Mouse (Mus musculus) spleen, postnatal 10 days (tissue): ENCODE measurements around the gene Prdm16.

Experiments used
- DNase-seq, 2 experiments: peaks; one replicate each; pipeline ENCODE4 v3.0.0; 2021 to 2022; ENCODE audit warnings: low spot score in 2 of 2

Gene Prdm16

GRCm38 (mm10) chr4:154419766-154420165 lies 216.9 kb downstream of the Prdm16 start:
- no peak for DNase-seq

GRCm38 (mm10) chr4:154418993-154419392 lies 217.7 kb downstream of the Prdm16 start:
- DNase-seq = peak in 1 of 2 experiments; percentile 31

DNA sequence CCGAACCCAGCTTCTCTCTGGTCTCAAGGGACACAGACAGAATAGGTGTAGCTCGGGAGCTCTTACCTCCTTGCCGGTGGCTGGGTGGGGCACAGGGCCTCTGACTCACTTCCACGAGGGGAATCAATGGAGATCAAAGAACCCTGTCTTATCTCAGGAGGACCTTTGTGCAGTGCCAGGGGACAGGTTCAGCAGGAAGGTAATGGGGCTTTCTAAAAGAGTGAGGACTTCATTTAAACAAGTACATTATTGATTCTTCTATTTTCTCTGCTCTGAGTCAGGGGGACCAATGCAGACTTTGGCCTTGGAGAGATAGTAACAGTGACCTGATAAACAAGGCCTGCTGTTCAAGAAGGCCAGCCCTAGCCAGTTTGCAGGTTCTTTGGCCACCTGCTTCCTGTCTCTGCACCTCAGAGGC lies 218.3 kb downstream of the Prdm16 start:
- no peak for DNase-seq

GRCm38 (mm10) chr4:154416728-154417127 lies 219.9 kb downstream of the Prdm16 start:
- no peak for DNase-seq

DNA sequence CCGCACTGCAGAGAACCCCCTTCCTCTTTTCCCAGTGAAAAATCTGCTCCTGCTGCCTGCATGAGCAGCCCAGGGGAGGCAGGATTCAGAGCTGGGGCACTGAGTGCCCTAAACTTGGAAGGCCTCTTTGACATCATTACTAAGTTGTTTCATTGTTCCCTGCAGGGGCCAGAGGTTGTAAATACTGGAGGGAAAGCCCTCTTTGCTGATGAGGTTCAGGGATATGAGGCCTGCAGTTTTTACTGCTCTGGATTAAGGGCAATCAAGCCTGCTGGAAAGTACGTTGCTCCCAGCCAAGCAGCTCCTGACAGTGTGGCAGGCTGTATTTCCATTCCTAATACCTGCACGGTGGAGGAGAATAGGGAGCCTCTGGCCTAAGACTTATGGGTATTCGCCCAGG lies 221.8 kb downstream of the Prdm16 start:
- DNase-seq = no peak

- no peak for DNase-seq
These were observed 226.1 kb downstream of the Prdm16 start for GRCm38 (mm10) chr4:154410559-154410958.

DNA sequence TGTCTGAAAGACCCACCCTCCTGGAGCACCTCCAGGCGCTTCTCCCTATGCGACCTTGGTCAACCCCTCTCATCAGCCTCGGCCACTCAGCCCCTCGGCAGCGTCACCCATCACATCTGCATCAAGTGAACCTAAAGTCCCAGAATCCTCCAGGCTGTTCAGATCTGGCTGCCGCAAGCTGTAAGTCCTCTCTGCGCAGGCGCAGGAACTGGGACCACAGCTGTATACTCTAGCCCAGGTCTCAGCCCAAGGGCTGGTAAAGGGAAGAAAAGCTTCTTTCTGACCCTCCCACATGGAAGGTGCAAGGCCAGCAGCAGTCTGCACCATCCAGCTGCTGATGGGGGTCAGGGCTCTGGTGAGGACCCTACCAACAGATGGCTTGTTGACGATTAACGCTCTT lies 226.8 kb downstream of the Prdm16 start:
- DNase-seq = no peak

GRCm38 (mm10) chr4:154409237-154409721 lies 227.4 kb downstream of the Prdm16 start:
- DNase-seq = no peak

- no peak for DNase-seq
These were observed 233.7 kb downstream of the Prdm16 start for GRCm38 (mm10) chr4:154402948-154403347.

DNA sequence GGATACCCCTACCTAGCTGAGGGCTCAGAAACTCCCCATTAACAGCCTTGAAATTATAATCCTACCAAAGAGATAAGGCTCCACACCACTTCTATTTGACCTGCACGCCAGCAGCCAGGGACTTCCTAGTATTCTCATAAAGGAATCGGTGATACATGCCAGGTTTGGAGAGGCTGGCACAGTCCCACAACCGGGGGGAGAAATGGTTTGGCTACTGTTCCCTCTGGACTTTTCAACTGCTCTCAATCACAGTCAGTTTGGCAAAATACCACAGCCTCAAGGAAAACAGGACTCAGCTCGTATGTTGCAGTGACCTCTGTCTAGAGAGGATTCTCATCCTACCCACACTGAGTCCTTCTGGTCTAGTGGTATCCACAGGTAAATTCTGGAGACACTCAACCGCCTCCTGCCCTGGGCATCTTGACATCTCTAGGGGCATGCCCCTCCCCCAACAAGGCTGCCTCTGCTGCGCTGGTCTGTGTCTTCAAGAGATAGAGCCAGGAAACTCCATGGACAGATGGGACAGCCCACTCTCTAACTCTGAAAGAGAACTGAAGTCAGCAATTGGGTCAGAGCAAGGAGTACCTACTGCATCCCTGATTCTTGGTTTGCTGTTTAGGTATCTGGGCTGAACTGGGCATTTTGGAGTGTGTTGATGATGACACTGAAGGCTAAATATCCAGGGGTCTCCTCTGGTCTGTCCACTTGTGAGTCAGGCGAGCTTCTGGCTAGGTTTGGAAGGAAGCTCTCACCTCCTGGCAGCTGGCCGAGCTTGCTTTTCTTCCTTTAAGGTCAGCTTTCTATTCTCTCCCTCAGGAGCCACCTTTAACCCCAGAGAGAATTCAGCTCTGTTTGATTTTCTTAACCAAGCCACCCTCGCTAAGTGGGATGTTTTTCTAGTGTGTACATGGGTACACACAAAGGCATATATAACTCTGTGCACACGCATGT lies 234.4 kb downstream of the Prdm16 start:
- no peak for DNase-seq

DNA sequence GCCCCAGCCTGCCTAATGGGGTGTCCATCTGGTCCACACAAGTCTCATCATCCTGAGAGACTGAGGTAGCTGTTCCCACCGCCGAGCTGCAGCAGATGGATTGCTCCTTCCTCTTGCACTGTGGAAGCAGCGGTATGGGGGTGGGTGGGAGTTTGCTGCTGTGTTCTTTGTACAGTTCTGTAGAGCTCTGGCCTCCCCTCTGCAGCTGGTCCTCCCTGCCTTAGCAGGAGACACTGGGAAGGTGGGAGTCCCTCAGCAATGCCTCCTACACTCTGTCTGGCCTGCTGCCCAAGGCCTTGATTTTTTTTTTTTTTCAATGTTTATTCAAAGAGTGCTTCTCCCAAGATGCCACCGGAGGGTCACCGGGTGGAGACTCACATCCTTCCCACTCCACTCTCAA lies 235.3 kb downstream of the Prdm16 start:
- DNase-seq = no peak

- DNase-seq = no peak
These were observed 236.2 kb downstream of the Prdm16 start for GRCm38 (mm10) chr4:154400256-154401171.

- no peak for DNase-seq
These were observed 237.0 kb downstream of the Prdm16 start for GRCm38 (mm10) chr4:154399634-154400033.

- no peak for DNase-seq
These were observed 239.9 kb downstream of the Prdm16 start for GRCm38 (mm10) chr4:154396652-154397301.

GRCm38 (mm10) chr4:154394123-154394722 lies 242.4 kb downstream of the Prdm16 start:
- DNase-seq = no peak

GRCm38 (mm10) chr4:154393196-154394122 lies 243.2 kb downstream of the Prdm16 start:
- DNase-seq = no peak

DNA sequence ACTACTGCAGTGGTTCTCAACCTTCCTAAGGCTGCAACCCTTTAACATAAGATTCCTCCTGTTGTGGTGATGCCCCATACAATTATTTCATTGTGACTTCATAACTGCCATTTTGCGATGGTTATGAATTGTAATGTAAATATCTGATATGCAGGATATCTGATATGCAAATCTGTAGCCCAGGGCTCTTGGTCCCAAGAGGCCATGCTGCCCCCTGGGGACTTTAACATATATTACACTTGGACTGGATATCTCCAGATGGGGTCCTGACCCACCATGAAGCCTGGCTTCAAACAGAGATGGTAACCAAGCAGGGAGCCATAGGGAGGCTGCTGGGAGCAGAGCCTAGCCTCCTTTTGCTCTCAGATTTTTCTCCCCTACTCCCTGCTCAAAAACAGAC lies 244.0 kb downstream of the Prdm16 start:
- DNase-seq = no peak

DNA sequence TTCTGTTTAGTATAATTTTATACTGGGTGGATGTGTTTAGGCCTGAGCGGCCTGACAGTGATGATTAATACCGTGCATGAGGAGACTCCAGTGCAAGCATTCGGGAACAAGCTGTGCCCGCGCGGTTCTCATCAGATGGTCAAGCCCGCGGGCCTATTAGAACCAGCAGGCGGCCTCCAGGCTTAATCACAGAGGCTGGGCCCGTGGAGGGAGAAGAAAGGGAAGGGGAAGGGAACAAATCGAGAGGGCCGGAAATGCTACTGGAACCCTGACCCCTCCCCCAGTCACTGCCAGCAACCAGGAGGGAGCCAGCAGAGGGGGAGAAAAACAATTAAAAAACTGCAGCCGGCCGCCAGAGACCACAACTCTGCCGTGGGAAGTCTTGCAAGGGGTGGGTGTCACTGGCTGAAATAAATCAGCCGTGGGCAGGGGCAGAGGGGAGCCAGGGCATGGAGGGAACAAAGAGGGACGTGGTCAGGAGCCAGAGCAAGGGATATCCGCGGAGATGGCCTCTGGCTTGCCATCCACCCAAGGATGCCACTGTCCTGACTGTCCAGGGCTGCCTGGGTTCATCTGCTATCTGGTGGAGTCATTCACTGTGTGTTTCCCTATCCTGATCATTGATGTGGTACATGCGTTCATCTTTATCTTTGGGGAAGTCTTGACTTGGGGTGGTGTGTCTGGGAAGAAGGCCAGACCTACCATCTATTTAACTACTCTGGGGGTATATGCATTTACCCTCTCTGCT lies 246.2 kb downstream of the Prdm16 start:
- DNase-seq = no peak

DNA sequence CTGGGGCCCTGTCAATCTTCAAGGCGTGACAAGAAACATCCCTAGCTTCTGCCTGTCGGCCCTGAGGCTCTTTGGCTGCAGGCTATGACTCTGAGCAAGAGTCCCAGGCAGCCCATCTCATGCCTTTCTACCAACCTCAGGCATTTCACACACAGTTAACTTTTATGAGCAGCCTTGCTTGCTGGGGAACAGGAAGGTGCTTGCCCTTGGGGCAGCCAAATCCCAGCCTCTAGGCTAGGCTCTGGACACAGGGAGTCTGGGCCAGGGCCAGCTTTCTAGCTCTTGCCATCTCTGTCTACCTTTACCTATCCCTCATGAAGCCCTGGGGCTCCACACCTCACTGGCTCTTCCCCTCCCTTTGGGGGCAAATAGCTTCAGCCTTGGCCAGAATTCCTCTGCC lies 247.0 kb downstream of the Prdm16 start:
- DNase-seq = no peak
